Mouse (Mus musculus) right cerebral cortex, postnatal 14 days (tissue): ENCODE results near the gene Rps27l.
A peak's percentile ranks its signal among the peaks of the same experiment; 100 is the strongest.
"Not testable (repeated sequence)": the region's sequence is repeated elsewhere in the genome, so short reads cannot be mapped to it uniquely, and the experiment has no call there.

Experiments
- DNase-seq: peaks from one replicate; pipeline ENCODE4 v3.0.0; 2022

The Rps27l gene

DNA sequence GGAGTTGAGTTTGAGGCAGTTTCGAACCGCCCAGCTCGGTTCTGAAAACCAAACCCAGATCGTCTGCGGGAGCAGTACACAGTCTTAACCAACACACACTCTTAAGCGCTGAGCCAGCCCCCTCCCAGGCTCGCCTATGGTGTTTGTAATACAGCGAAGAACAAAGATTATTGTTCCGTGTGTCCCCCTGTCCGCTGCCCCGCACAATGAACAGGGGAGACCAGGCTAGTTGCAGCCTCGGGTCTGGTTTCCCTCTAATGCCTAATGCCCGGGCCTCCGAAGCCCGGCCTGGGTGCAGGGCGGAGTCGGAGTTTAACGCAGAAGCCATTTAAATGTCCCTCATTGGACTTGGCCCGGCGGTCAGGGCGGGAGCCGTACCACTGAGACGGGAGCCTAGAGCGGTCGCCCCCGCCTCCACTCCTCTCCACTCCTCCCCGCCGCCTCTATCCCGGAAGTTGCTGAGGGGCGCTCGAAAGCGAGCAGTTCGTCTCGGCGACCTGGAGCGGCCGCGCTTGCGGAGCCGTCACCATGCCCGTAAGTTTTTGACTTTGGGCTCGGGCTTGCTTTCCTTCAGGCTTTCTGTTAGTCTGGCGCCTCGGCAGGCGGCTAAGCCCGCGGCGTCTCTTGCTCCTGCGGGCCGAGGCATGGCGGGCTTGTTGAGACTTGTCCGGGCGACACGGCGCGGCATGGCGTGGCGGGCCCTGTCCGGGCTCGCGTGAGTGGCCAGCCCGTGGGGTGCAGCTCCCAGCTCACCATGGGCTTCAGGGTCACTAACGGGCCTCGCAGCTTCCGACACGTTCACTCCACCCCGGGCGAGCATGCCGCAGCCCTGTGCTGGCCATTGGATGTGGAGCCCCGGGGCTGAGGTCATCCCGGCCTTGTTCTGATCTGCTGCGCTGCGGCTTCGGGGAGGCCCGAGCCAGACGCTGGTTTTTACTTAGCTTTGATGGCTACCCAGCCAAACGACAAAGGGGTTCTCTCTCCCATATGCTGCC is at the start of gene Rps27l:
Rps27l (plus strand) TSS at position 440 of the 995 bp plus-strand sequence.
- peak; percentile 90 for DNase-seq

GRCm38 (mm10) chr9:66896951-66897350 is 48.9 kb upstream of the Rps27l start:
- DNase-seq: no peak

- DNase-seq: no peak
These were observed 48.0 kb upstream of the Rps27l start for GRCm38 (mm10) chr9:66897851-66898250.

DNA sequence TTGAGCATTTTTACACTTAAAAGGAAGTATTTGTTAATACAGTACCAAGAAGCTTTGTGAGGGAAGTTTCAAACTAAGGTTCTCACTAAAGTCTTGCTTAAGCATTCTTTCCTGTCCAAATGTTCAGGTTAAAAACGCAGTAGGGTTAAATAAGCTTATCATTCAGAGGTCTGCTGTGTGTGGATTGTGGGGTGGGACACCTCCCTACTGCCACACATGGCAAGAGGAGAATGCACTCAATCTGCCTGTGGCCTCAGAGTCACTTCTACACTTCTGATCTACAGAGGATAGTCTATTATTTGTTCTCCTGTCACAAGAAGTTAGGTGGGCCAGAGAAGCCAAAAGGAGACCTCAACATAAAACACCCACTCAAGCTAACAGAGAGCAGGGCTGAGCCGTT is 46.8 kb upstream of the Rps27l start:
- DNase-seq: no peak

DNA sequence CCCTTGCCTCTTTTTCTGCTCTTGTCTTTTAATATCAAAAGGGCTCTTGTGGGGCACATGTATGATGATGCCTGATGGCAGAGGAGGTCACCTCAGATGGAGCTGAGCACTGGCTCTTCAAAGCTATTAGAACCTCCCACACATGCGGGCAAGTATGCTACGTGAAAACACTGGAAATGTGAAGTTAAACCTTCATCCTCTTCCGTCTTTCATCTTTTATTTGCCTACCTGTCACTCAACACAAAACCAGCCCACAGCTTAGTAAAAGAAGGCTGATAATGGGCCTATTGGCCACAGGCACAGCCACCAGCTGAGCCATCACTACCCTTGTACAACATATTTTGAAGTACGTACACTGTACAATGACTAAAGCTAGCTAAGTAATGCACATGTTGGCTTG is 46.4 kb upstream of the Rps27l start:
- DNase-seq: no peak

DNA sequence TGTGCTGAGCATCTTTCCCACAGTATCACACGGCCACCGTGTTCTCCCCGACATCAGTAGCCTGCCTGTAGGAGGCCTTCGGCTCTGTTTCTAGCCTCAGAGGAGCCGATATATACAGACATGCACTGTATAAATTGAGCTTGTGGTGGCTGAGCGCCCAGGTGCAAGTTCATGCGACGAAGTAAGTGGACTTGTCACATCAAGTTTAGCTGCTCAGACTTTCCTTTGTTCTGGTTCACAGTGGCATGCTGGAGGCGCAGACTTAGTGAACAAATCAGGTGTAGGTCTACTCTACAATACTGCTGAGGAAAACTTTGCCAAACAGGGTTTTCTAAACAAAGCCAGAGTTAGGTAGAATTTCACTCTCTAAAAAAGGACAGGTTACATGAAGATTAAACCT is 39.9 kb upstream of the Rps27l start:
- no peak for DNase-seq

DNA sequence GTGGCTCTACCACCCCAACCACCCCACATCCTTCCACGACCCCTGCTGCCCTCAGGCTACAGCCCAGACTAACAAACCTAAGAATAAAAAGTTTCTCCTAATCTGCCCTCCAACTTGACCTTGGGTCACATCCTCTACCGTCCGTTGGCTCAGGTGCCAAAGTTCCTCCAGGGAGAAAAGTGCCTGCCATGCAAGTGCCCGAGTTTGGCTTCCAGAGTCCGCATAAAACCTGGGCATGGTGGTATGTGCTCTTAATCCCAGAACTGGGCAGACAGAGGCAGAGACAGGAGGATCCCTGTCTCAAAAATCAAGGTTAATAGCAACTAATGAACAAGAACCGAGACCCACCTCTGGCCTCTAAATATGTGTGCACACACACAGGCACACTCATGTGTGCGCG is 38.8 kb upstream of the Rps27l start:
- no peak for DNase-seq

DNA sequence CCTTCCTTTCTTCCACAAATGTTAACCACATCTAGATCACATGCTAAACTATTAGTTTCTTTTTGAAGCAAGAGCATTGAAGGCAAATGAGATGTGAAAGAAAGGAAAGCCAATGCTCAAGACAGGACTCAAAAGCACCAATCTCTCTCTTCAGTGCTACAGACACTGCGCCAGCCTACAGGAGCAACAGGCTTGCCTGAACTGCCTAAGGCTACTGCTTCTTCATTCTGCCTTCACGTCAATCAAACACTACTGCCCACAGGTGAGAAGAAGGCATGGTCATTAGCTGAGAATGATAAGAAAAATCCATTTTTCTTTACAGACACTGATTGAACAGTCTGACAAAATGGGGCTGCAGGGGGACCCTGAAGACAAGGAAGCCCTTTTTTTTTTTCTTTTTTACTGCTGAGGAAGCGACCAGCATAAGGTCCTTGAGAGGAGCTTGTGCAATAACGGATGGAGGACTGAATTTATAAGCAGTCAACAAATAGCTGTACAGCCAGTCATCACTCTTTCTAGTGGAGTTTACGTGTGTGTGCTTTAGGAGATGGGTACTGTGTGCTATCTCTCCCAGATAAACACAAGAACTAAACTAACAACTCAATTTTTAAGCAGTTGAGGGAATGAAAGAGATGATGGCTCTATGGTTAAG is 38.0 kb upstream of the Rps27l start:
- DNase-seq: no peak

- no peak for DNase-seq
These were observed 36.0 kb upstream of the Rps27l start for GRCm38 (mm10) chr9:66909922-66910321.

DNA sequence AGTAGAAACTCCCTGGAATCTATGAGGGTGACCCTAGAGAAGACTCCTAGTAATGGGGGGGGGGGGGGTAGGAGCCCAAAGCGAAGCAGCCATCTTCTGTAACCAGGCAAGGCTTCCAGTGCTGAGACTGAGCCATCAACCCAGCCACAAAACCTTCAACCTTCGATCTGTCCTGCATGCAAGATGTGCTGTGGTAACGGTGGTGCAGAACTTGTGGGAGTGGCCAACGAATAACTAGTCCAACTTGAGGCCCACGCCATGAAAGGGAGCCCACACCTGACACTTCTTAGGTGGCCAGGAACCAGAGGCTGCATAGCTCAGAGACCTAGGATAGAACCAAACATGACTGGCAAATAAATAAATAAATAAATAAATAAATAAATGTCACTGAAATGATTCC is 35.2 kb upstream of the Rps27l start:
- no peak for DNase-seq

DNA sequence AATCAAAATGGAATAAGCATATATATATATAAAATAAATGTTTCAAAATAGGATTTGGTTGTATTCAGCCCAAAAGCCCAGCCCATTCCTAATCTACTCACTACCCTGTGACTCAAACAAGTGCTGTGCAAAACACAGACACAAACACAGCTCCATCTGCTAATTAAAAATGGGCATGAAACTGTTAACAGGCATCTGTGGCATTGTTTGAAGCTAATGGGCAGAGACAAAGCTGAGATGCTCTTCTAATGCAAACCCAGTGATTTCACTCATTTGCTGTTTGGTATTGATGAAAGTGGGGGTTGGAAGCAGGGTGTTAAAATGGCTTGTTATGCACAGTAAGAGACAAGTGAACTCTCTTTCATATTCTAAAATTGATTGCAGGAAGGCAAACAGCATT is 33.6 kb upstream of the Rps27l start:
- DNase-seq: no peak

DNA sequence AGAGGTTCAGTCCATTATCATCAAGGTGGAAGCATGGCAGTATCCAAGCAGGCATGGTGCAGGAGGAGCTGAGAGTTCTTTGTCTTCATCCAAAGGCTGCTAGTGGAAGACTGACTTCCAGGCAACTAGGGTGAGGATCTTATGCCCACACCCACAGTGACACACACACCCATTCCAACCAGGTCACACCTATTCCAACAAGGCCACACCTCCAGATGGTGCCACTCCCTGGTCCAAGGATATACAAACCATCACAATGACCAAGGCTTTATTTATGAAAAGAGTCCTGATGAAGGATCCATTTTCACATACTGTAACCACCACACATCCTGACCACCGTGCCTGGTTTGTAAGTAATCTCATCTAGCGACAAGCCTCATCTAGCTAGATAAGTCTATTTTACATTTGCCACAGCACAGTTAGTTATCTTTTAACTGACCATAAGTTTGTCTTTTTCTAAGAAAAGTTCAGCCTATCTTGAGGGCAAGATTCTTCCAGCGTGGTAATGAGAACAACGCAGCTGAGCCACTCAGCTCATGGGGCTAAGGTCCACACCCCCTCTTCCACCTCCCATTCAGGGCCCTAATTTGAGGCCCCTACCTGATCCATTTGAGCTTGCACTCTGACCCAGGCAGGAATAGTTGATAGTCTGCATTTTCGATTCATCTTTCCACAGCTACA is 32.5 kb upstream of the Rps27l start:
- not testable (repeated sequence) for DNase-seq

DNA sequence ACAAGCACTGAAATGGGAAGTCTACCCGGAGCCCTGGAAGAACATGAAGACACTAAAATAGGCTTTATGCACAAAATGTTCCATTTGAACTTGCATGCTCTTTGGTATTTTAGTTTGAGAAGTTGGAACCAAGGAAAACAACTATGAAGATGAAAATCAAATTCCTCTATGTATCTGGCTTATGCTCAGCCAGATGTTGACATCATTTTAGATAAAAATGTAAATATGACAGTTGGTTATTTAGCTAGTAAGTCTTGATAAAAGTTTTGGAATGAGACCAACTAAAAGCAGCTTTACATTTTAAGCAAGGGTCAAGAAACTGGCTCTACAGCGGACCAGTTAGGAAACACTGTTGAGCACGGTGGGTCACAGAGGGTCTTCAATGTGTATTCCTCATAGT is 31.3 kb upstream of the Rps27l start:
- no peak for DNase-seq

GRCm38 (mm10) chr9:66915401-66915800 is 30.5 kb upstream of the Rps27l start:
- DNase-seq: no peak

DNA sequence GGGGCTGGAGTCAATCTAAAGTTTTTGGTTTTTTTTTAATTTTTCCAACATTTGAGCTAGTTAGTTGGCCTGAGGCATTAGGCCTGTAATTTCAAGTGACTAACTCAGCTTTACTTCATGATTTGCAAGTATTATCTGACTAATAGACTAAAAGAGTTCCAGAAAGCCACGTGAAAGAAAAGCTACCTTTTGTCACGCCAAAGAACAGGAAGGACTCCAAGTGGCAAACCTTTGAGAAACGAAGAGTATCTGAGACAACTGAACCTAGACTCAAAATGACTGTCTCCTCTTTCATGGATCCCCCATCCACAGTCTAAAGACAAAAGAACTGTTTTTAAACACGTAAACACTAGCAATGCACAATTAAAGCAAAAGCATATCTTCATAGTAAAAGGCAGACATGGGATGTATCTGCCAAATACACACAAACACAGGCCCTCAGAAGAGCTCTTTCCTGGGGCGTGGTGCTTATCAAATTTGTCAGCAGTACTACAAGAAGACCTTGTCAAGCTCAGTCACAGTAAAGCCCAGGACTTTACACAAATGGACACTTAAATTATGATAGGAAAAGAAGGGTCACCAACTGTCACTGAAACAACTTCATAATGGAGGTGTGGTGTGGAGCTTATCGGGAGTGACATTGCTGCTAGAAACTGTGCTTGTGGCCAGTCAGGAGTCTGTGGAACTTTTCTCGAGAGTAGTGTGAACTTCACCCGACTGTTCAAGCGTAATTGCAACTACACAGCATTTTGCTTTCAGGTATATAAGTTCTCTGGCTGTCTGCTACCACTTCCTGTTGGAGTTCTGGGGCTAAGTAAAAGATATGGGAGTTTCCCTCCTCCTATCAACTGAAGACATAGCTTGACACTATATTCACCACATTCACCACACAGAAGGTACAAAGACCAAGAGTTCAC is 29.8 kb upstream of the Rps27l start:
- no peak for DNase-seq

GRCm38 (mm10) chr9:66917216-66917891 is 28.5 kb upstream of the Rps27l start:
- no peak for DNase-seq

DNA sequence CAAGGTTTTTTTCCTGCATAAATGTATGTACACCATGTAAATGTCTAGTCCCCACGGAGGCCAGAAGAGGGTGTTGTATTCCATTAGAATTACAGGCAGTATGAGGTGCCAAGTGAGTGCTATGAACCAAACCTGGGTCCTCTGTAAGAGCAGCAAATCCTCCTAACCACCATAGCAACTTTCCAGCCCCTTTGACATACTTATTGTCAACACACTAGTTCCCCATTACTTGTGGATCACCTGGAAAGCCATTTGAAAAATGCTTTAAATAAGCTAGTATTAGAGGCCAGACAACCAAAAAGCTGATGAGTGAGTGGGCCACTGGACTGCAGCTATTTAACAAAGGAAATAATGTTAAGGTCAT is 28.0 kb upstream of the Rps27l start:
- DNase-seq: no peak

GRCm38 (mm10) chr9:66918672-66919330 is 27.1 kb upstream of the Rps27l start:
- DNase-seq: no peak

DNA sequence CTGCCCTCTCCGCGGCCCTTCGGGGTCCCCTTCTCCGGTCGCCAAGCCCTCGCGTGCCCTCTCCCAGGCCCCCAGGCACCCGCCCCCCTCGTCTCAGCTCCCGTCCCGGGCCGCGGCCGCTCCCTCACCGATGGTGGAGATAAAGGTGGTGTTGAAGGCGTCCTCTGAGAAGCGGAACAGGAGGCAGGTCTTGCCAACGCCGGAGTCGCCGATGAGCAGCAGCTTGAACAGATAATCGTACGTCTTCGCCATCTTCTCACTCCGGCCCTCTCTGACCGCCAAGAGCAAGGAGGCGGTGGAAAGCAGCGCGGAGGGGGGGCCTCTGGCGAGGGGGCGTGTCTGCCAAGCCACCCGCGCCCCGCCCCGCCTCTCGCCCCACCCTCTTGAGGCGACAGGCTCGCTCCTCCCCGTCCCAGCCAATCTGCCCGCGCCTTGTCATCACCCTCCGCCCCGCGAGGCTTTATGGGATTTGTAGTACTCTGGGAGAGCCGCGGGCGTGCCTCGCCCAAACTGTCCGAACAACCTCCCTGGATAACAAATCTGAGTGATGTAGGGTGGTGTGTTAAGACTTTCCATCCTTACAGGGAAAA is 26.4 kb upstream of the Rps27l start, which contains the start of gene Rab8b:
Rab8b (minus strand) TSS at position 306 of the 590 bp plus-strand sequence.
- peak; percentile 97 for DNase-seq

DNA sequence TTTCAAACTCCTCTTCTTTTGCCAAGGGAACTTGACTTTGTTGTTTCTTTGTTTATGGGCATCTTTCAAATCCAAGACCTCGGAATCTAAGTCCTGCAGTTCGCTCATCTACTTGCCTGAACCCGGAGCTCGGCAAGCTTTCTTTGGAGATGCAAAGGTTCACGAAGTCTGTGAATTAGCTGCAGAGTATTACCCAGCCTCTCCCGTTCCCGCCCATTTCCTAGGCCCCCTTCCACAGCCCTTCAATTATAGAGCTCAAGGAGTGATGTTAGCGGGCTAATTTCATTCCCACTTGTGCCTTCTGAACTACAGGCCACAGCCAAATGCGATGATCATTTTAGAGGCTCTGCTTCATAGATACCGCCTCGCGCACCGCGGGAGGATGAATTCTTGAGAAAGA is 25.9 kb upstream of the Rps27l start:
- no peak for DNase-seq
